Comparison of ENCODE assay signal across 21 mouse cellular contexts in the genomic region with DNA sequence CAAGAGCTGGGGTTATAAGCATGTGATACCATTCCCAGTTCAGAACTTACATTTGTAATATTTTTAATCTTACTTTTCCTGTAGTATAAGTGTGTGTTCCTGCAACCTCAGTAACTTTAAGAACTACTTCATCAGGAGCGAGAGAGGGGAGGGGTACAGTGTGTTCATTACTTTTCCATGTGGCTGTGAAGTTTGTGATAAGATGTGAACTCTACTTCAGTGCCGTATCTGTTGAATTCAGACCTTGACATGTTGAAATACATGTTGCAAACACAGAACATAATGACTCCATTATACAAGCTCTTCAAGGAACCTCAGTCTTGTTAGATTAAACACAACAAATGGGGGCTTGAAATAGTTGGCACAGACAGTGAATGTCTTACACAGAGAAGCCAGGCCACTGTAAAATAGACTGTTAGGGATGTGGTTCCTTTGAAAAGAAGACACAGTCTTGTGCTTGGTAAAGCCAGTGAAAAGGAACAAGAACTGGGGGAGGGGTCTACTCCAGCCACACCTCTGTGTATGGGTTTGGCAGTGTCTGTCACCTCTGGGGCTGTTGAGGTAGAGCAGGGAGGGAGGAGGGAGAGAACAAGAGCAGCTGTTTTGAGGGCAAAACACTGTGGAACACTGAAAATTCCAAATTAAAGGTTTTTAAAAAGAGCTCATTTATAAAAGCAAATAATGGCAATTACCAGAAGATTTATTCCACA.
DNase-seq lines count a peak whose midpoint lies in the region; ATAC-seq and TF ChIP-seq lines count a peak whose summit lies in the region.
"Had no signal": no experiment of that assay in that cellular context is flagged by ENCODE, and none has a peak within 500 bp of the region (broad histone marks: within the 10 kb centered on the region; RNA-seq: fewer than 3 reads in every experiment).

No protein-coding gene starts in this region.

- TF ChIP-seq CTCF in bone marrow, adult 2 months (IDR thresholded peaks at IDR 0.05; ENCODE audit: control insufficient read depth, insufficient read depth, low read length) = no peak

- no peak for ATAC-seq in heart, embryonic 12.5 days (ENCODE audit: insufficient number of reproducible peaks, low FRiP score)
- peak; percentile 79 for ATAC-seq in erythroid progenitor cell, adult 5-6 weeks (replicated peaks; ENCODE audit: low FRiP score, poor library complexity, severe bottlenecking)
- ATAC-seq in liver, embryonic 15.5 days (ENCODE audit: insufficient read depth) = peak; percentile 86
- ATAC-seq: forebrain, embryonic 14.5 days; lung, postnatal 0 days had no signal

- peaks cover 17% of the 10 kb centered on the region for H3K4me1 ChIP-seq in heart, embryonic 12.5 days (replicated peaks)
- peaks cover 1% of the 10 kb centered on the region; the same call in 1 of the 2 replicates for H3K4me1 ChIP-seq in bone marrow, adult 2 months (ENCODE audit: control insufficient read depth, insufficient read depth, low read length)
- peaks cover 67% of the 10 kb centered on the region for H3K4me1 ChIP-seq in liver, embryonic 15.5 days (replicated peaks)
- H3K4me1 ChIP-seq: embryonic facial prominence, embryonic 12.5 days had no signal

- H3K27me3 ChIP-seq in heart, embryonic 12.5 days (replicated peaks) = no peaks in the 10 kb centered on the region
- H3K27me3 ChIP-seq in liver, embryonic 15.5 days = no peaks in the 10 kb centered on the region
- H3K27me3 ChIP-seq: embryonic facial prominence, embryonic 12.5 days; hindbrain, embryonic 15.5 days had no signal

- no peak overlapping the region for H3K4me2 ChIP-seq in heart, embryonic 12.5 days
- peak overlapping the region; percentile 57 for H3K4me2 ChIP-seq in liver, embryonic 15.5 days
- H3K4me2 ChIP-seq: embryonic facial prominence, embryonic 12.5 days; hindbrain, embryonic 15.5 days had no signal

- H3K9ac ChIP-seq in heart, embryonic 12.5 days = no peak overlapping the region
- H3K9ac ChIP-seq in liver, embryonic 15.5 days = no peak overlapping the region; the same call in 1 of the 2 replicates
- H3K9ac ChIP-seq: embryonic facial prominence, embryonic 12.5 days; hindbrain, embryonic 15.5 days had no signal

- DNase-seq in heart, adult 11 months = peak; percentile 16
- DNase-seq in testis, postnatal 14 days (ENCODE audit: low spot score) = no peak
- no peak for DNase-seq in gastrocnemius, adult 18-20 months (ENCODE audit: low spot score)
- DNase-seq in adrenal gland, postnatal 25 days = no peak
- DNase-seq: adrenal gland, postnatal 10 days; cerebellum, adult 11-12 months; cerebellum, postnatal 10 days; gastrocnemius, postnatal 14 days; heart, adult 18-20 months; kidney, adult 11 months; midbrain, embryonic 14.5 days; thymus, postnatal 25 days had no signal

- no peaks in the 10 kb centered on the region for H3K36me3 ChIP-seq in heart, embryonic 12.5 days
- no peaks in the 10 kb centered on the region for H3K36me3 ChIP-seq in liver, embryonic 15.5 days (replicated peaks)
- H3K36me3 ChIP-seq: embryonic facial prominence, embryonic 12.5 days; hindbrain, embryonic 15.5 days; limb, embryonic 10.5 days had no signal

- WGBS in heart, embryonic 12.5 days = 32% methylated on average over 2 of the region's 2 CpGs
- 61% methylated on average over 2 of the region's 2 CpGs for WGBS in bone marrow, adult 2 months
- WGBS in liver, embryonic 15.5 days (ENCODE audit: insufficient replicate concordance) = 22% methylated on average over 2 of the region's 2 CpGs

- H3K27ac ChIP-seq in heart, embryonic 12.5 days (ENCODE audit: poor library complexity, severe bottlenecking) = no peak overlapping the region; the same call in 1 of the 2 replicates
- H3K27ac ChIP-seq in bone marrow, adult 2 months (ENCODE audit: control insufficient read depth, insufficient read depth, low read depth, low read length, poor library complexity) = peak overlapping the region; percentile 24; the same call in 1 of the 2 replicates
- peak overlapping the region; percentile 94 for H3K27ac ChIP-seq in liver, embryonic 15.5 days (replicated peaks)
- H3K27ac ChIP-seq: embryonic facial prominence, embryonic 12.5 days; hindbrain, embryonic 15.5 days; limb, embryonic 10.5 days had no signal

- no peaks in the 10 kb centered on the region for H3K9me3 ChIP-seq in heart, embryonic 12.5 days (replicated peaks)
- H3K9me3 ChIP-seq in liver, embryonic 15.5 days (replicated peaks) = no peaks in the 10 kb centered on the region
- H3K9me3 ChIP-seq: embryonic facial prominence, embryonic 12.5 days; hindbrain, embryonic 15.5 days; limb, embryonic 10.5 days had no signal

- TF ChIP-seq POLR2A in bone marrow, adult 2 months (IDR thresholded peaks at IDR 0.05; ENCODE audit: borderline replicate concordance, control insufficient read depth, low read depth, low read length) = no peak

- no peak overlapping the region for H3K4me3 ChIP-seq in heart, embryonic 12.5 days
- H3K4me3 ChIP-seq in bone marrow, adult 2 months (replicated peaks; ENCODE audit: control insufficient read depth, low read depth, low read length) = no peak overlapping the region
- no peak overlapping the region for H3K4me3 ChIP-seq in liver, embryonic 15.5 days (replicated peaks)
- H3K4me3 ChIP-seq: embryonic facial prominence, embryonic 12.5 days; hindbrain, embryonic 15.5 days; limb, embryonic 10.5 days had no signal
